Mouse (Mus musculus) retina, embryonic 14.5 days (tissue): ENCODE results near the gene Nudt21.
A peak's percentile ranks its signal among the peaks of the same experiment; 100 is the strongest.

Experiments
- DNase-seq: peaks from one replicate; pipeline ENCODE4 v3.0.0-alpha.2; 2015; ENCODE audit warnings: low spot score

The Nudt21 gene

DNA sequence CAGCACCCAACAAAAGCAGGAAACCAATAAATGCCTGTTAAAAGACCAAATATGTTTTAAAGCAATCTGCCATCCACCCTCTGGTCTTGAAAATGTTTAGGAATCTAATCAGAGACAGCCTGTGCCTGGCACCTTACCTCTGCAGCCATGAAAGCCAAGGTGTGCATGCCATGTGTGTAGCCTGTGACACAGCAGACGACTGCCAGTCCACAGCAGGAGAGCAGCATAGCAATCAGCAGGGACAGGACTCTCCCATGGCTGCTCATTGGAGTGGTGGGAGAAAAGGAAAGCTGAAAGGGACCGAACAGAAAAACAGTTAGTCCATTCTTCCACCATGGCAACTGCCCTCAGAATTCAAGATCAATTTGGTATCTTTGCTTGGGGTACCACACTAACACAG, 37.9 kb downstream of the Nudt21 start:
- DNase-seq = no peak

DNA sequence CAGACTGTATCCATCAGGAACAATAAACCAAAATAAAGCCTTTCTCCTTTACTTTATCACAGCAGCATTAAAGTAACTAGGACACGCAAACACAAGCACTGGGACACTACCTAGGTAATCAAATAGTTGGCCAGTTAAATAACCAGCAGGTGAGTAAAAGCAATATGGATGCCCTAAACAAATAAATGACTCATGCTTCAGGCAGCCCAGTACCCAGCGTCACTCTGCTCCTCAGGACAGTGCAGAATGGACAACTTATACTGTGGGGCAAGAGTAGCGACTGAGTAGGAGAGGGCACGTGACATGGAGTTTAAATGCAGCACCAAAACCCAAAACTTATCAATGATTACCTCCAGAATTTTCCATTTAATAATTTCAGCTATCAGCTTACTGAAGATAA, 47.1 kb downstream of the Nudt21 start:
- no peak for DNase-seq

DNA sequence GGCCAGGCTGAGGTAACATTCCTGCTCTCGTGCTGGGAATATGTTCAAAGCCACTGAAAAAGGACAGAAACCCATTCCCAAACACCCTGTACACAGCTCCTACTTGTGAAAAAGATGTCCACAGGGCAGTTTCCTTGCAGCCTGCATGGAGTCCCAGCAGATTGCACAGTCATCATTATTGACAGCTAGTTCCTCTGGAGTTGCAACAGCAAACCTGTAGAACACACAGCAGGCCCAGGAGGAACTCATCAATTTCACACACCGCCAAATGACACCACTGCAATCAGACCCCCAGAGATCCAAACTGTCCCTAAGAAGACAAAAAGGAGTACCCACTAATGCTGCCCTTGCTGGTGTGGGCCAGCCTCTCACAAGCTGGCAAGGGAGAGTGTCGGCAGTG, 52.1 kb downstream of the Nudt21 start:
- no peak for DNase-seq

DNA sequence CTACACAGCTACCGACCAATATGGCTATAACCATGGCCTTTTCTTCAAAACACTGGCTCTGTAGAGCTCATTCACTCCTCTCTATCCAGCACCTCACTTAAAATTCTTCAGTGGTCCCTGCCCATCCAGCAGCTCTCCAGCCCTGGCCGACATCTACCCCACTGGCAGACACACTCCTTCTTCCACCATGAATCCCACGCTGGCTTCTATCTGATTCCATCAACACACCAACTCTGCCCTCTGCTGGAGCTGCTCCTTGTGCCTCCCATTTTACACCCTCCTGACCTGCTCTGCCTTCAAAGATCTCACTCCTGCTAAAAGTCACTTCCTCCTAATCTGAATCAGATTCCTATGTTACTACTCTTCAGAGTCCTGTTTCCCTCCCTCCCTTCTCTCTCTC, 53.0 kb downstream of the Nudt21 start:
- peak; percentile 24 for DNase-seq

DNA sequence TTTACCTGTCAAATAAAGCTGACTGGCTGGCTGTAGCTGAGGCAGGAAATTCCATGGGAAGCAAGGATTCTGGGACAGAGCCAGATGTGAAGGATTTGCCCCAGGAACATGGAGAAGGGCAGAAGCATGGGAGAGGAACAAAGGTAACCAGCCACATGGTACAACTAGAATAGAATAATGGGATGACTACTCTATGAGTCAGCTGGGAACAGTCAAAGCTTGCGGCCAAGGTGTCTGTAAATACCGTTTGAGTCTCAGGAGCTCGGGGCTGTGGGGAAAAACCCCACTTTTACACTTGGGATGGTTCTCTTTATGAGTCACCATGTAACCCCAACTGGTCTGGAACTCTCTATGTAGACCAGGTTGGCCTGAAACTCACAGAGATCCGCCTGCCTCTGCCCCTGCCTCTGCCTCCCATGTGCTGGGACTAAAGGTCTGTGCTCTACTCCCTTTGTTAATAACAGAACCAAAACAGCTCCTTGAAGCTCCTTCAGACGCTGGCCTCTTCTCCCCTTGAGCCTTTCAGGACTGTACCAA, 55.1 kb downstream of the Nudt21 start:
- DNase-seq = no peak

DNA sequence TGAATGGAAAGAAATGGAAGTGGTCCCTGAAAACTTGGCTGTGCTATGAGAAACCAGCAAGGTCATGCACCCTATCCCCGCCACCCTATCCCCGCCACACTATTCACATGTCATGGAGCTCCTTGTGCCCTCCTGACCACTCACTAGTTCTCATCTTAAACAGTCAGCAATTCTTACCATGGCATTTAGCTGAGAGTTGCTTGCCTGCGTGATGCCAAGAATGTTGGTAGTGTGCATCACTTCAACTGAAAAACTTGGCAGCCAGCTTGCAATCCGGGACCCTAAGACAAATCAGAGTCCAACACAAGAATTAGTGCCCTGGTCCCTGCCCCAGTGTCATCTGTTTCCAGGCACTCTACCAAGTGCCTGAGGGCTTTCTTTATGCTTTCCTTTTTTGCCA, 56.7 kb downstream of the Nudt21 start:
- DNase-seq = no peak

DNA sequence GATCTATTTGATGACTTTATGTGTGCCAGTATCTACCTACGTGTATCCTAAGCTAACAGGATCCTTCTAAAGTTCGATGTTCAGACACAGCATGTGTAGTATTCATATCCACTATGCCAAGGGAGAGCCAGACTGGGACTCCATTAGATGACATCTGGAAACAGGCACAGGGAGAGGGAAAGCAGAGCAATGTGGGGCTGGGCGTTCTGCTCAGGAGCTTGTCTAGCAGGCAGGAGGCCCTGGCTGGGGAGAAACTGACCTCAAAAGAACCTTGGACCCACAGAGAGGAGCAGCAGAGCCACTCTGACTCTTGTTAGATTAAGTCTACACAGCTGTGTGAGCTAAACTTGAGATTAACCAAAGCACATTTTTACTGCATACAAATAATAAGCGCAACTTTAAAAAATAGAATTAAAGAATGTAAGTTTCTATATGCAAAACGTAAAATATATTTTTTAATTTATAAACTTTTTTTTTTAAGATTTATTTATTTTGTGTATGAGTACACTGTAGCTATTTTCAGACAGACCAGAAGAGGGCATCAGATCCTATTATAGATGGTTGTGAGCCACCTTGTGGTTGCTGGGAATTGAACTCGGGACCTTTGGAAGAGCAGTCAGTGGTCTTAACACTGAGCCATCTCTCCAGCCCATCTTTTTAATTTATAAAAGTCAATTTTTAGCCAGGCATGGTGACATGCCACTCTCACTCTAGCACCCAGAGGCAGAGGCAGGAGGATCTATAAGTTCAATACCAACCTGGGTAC, 60.2 kb downstream of the Nudt21 start:
- DNase-seq = no peak

DNA sequence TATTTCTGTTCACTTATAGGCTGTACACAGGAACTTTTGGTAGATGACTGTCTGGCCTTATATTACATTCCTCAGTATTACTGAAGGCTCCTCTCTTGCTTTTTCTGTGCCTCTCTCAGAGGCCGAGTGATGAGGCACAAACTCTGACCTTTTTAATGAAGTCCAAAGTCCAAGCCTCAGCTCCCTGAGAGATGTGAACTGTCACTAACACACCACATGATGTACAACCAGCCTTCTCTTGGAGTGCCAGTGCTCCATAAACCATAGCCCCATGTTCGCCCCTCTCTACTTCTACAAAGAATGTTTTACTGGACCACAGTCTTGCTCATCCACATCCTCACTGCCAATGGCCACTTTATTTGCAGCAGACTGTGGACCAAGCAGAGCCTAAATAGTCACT, 61.5 kb downstream of the Nudt21 start:
- DNase-seq = no peak

DNA sequence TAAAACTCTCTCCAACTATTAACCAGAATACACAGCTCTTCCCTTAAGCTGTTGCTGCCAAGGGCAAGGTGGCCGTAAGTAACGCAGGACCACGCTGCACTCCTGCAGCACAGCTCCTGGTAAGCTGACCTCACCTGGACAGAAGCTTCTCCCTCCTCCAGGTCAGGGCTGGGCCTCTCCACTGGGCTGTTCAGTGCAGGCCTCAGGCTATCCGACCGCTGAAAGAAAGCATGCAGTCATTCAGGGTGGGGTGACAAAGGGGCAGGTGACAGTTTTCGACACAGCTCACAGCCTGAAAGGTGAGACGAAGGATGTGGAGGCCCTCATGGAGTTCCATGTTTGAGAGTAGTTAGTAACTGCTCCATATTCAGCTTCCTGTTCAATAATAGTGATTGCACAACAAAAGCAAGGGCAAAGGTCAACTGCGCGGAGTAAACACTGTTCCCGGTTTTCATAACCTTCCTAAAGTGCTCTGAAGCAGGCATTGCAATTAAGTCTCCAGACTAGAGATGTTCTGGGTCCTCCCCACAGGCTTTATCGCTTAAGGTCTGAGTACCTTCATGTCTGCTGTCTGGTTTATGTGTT, 62.1 kb downstream of the Nudt21 start:
- no peak for DNase-seq

DNA sequence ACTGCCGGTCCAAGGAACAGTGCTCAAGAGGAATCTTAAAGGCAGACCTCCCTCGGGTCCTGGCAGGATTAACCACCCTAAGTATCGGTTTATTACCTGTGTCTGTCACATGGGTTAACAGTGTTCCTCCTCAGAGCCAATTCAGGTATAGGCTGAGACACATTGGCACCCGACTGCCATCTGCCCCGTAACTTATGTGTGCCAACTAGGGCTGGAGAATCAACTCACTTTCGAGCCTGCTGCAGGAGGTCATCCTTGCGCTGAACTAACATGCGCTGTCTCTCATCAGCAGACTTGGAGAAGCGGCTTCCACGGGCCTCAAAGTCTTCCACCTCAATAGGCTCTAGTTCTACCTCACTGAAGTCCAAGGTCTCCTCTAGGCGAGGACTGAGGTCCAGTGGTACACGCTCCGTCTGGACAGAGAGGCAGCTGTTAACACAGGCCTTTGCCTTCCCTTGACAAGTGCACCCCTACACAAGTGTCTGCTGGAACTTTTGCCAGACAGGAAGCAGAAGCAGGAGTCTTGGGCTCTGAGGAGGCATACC, 62.9 kb downstream of the Nudt21 start:
- no peak for DNase-seq

DNA sequence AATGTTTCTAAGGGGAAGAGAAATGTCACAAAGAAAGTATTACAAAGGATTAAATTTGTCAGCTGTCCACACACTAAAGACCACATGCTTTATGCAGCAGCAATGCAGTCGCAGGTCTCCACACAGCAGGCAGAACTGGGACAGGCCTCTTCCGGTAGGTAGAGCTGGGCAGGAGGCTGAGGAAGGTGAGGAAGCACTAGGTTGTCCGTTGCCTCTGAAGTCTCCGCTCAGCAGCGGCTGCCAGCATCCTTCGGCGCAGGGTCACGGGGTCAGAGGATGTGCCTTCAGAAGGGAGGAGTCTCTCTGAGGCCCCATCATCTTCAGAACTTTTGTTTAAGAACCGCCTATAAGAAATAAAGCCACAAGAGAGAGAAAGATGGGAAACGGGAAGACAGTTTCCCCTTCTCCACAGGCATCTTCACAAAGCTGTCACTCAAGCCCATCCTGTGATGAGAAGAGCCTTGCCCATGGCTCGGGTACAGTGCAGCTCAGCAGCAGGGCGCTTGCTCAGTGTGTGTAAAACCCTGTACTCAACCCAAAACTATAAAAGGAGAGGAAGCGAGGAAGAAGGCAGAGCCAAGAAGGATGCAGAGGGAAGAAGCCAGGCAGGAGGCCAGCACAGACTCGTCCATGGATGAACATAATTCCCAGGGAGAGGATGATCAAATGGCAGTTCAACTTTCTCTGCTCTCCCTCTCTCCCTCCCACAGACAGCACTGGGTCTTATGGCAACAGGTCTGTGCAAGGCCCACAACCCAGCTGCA, 63.7 kb downstream of the Nudt21 start:
- no peak for DNase-seq

DNA sequence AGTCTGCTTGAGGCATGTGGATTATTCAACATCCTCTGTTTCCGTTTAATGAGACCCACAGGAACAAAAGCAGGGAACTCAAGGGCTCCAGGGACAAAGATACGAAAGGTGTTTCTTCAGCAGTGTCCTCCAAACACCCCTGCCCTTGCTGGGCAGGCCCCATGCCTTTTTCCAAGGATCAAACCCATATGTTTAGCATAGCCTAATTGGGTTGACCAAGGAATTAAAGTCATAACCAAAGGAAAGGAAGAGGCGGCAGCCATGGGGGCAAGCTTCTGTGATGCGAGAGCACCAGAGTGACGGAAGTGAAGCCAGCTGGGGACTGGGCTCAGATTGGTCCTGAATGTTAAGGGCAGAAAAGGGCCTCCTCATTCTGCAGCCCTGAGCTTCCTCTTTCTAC, 64.6 kb downstream of the Nudt21 start:
- no peak for DNase-seq

DNA sequence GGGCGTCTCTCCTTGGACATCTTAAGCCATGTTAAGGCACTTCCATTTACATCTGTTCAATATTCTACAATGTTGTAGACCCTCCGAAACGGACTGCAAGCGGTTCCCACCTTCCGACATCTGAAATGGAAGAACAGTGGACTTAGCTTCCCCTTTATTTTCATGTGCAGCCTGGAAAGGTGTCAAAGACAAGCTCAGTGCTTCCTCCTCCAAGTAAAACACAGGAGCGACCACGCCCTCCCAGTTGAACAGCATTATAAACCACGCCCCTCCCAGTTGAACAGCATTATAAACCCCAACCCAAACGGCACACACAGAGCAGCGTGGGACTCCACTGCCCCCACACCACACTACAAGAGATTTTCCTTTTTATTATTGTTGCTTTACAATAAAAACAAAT, 65.4 kb downstream of the Nudt21 start:
- no peak for DNase-seq

DNA sequence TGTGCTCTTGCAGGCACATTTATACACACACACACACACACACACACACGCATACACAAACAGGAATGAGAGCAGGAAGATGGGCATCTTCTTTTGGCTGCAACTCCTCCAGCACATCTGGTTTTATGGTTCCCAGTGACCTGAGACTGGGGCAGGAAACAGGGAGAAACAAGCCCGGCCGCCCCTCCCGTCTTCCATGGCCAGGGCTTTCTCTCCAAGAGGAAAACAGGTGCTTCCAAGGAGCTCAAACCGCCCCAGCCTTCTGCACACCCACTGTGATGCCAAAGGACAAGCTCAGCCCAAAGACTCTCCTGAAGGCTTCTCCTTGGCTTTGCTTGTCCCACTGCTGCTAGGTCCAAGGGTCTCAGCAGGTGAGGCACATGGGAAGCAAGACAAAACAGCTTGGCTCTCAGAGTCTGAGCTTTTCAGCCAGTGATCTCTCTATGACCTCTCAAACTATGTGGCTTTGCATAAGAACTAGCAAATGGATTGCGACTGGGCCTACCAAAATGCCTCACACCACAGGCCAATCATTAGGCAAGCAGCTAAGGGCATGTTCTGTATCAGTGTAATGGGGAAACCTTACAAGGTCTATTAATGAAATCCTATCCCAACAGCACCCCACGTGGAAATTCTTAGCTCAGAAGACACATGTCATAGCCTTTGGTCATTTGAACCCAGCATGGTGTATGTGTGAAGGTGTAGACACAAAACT, 67.0 kb downstream of the Nudt21 start:
- DNase-seq = no peak

DNA sequence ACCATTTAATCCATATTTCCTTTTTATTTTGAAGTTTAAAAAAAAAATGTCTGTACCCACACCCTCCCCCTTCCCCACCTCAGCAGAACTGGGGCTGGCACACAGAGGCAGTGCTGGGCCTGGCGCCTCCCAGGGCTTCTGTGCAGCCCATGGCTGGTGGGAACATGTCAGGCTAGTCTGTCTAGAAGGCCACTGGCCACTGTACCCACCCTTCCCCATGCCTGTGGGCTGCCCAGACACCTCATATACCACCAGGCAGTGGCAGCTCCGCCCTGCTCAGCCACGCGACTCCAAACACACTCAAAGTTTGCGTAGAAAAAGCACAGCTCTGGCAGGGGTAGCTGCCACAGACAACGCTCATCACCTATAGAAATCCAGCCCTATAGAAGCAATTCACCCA, 68.5 kb downstream of the Nudt21 start:
- DNase-seq = no peak
